Mouse (Mus musculus): ENCODE data around the gene Sirt4.

Gene Sirt4

GRCm38 (mm10) chr5:115434853-115435754, 49.4 kb downstream of the Sirt4 start:
- no peak for DNase-seq (ENCODE audit: low read depth, low spot score)

GRCm38 (mm10) chr5:115434280-115434852, 50.2 kb downstream of the Sirt4 start:
- no peak for DNase-seq (ENCODE audit: low read depth, low spot score)

DNA sequence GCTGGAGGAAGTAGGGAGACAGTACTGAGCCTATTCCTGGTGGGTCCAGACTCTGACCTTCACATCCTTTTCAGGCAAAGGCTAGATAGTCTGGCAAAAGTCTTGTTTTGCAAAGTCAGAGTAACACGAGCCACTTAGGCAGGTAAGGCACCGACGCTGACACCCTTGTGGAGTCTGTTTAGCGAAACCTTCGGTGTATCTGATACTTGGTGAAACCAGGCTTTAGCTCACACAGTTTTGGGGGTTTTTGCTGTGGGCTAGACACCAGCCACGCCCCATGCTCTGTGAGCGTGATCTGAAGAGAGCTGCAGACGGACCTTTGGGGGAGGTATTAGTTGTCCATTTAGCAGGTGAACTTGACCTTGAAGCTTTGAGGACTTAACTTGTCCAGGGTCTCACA, 51.3 kb downstream of the Sirt4 start:
- DNase-seq (ENCODE audit: low read depth, low spot score) = no peak

- DNase-seq (ENCODE audit: low read depth, low spot score) = no peak
Observed at GRCm38 (mm10) chr5:115432395-115432794, 52.1 kb downstream of the Sirt4 start.

DNA sequence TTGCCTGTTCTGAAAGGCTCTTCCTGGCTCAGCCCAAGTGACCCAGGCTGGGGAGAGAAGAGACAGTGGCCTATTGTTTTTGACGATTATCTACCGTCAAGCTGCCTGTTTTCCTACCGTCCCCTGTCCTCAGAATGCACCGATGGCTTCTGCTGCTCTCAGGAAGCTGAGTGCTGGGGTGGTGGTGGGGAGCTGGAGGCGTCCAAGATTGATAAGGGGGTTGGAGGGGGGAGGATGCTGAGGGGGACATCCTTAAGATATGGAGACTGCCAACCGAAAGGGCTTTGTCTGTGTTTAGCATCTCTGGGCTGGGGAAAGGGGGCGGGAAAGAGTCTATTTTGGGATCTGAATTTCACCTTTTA, 52.6 kb downstream of the Sirt4 start:
- no peak for DNase-seq (ENCODE audit: low read depth, low spot score)

GRCm38 (mm10) chr5:115431061-115431897, 53.2 kb downstream of the Sirt4 start:
- DNase-seq (ENCODE audit: low read depth, low spot score) = peak; percentile 36

DNA sequence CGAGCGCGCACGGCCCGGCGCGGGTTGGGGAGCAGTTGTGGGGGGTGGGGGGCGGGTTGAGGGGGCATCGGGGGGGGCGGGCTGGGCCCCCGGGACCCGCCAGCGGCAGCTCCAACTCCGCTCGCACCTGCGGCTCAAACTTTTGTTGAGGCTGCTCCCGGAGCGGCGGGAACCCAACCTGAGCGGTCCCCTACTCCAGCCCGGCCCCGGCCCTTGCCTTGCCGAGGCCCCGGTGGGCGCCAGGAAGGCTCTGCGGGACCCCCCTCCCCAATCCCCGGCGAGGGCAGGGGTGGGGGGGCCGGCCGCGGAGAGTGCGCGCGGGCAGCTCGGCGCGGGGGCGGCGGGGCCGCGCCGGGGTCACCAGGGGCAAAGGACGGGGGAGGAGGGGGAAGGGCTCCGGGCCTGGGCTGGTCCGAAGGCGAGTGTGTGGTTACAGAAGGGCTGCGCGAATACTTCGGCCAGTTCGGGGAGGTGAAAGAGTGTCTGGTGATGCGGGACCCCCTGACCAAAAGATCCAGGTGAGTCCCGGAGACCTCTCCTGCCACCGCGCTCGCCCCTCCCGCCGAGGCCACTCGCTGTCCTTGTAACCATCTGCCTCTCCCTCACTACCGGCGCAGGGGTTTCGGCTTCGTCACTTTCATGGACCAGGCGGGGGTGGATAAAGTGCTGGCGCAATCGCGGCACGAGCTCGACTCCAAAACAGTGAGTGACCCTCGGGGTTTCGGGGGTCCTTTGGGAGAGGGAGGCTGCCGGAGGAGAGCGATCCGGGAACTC, 54.2 kb downstream of the Sirt4 start:
- no peak for DNase-seq (ENCODE audit: low read depth, low spot score)

DNA sequence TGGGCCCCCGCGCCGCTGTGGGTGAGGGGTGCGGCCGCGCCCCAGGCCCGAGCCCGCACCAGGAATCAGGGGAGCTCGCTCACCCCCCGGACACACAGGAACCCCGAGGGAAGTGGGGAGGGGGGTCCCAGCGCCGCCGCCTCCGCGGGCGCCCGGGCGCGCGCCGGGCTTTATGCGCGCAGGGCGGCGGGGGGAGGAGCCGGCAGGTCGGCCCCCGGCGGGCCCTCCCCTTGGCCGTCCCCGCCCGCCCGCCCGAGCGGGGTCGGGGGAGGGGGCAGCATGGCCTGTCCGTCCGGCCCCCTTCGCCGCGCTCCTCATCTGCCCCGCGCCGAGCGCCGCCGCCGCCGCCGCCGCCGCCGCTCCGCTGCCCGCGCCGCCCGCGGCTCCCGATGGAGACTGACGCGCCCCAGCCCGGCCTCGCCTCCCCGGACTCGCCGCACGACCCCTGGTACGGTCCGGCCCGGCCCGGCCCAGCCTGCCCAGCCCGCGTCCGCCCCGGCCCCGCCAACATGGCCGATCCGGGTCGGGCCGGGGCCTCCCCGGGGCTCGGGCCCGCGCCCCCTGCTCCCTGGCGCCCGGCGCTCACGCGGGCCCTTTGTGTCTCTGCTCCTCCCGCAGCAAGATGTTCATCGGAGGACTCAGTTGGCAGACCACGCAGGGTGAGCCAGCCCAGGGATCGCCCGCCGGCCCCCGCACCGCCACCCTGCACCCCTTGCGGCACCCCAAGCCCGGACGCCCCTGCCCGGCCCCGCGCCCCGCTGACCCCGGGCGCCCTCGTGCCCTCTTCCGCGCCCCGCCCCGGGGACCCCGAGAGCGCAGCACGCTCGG, 55.0 kb downstream of the Sirt4 start, which contains the start of gene Msi1:
TSS of gene Msi1 (plus strand) at position 241 of the 828 bp plus-strand sequence.
- DNase-seq (ENCODE audit: low read depth, low spot score) = no peak

DNA sequence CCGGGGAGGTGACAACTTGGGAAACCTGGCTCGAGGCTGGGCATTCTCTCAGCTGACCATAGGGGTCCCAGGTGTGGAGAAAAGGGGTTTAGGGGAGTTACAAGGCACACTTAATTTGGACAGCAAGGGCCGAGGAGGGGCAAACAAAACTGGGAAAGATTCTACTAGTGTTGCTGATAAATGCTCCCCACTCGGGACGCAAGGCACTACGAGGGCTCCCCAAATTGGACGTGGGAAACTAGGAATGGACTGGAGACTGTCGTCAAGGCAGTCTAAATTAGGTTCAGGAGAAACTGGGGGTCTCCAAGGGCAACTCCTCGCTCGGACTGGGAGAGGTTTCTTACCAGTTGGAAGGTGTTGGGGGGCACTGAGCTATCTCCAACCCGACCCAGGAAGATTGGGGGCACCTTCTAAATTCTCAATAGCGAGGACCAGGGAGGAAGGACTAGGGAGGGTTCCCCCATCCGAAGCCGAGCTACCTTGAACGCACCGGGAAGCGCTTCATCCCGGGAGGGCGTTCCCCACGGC, 55.6 kb downstream of the Sirt4 start:
- DNase-seq (ENCODE audit: low read depth, low spot score) = no peak

Data from brain, adult 2 months (tissue).